Mouse (Mus musculus): ENCODE measurements at regions not wholly inside any gene's neighbourhood (a gene's known extent, or its start where the extent isn't known, plus 50 kb on each side); places are given as distances from the start of the nearest gene placed in this dataset.

GRCm38 (mm10) chr10:110650107-110650506, 95.1 kb upstream of the E2f7 start:
- DNase-seq (ENCODE audit: low spot score in 2 of 2): no peak

GRCm38 (mm10) chr10:110650851-110651250, 94.4 kb upstream of the E2f7 start:
- DNase-seq (ENCODE audit: low spot score in 2 of 2): no peak

DNA sequence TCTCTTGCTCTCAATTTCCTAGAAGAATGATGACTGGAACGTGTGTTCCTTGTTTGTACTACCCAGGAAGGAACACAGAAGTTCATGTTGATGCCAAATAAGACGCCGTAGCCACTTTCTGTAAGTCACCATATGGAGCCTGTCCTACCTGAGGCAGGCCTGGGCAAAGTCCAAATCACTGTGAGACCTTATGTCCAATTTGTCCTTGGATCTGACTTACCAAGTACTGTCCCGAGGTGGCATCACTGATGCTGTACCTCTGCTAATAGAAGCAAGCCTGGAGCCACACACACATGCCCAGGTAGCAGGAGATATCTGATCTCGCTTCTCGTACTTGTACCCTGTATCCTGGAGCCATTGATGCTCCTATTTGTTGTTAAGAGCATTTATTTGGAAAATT, 91.2 kb upstream of the E2f7 start:
- no peak for DNase-seq (ENCODE audit: low spot score in 2 of 2)

DNA sequence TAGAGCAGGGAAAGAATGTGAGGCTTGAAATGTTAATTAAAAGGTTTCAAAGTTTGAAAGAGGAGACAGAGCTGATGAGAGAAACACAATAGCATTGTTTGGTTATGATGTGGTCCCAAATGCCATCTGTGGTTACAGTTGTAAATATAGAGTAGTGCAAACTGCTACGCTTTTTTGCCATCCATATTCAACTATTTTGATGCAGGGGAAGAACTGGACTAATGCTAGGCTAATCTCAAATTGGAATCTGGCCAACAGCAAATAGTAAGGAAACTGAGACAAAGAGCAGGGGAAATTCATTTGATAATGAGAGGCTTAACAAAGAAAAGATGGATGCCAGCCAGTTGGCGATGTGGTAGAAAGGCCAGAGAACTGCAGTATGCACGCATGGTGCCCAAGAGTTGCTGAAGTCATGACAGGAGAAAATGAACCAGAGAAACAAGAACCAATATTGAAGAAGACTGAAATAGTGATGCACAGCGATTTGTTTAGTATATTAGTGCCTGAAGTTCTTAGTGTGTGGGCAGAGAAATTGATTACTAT, 87.0 kb upstream of the E2f7 start:
- no peak for DNase-seq (ENCODE audit: low spot score in 2 of 2)

DNA sequence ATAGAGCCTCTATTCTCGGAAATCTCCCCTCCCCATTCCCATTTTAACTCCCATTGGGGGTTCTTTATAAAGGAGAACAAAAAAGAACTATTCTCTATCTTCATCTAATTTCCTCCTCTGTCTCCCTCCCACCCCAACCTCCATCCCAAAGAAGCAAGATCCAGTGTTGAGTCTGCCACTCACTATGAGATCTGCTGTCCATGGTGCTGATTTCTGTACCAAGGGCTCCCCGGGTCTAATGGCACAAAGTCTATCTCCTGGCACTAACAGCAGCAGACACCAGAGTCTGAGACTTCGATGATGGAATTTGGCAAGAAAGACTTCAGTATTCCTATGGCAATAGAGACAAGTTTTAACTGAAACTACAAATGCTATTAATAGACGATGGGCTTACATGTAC, 68.7 kb upstream of the E2f7 start:
- no peak for DNase-seq (ENCODE audit: low spot score in 2 of 2)

All from layer of hippocampus, adult 8-10 months (tissue).